In genomic region chr11:31563826-31564741, GRCm38 (mm10) we compare ENCODE assay signal across 8 mouse cellular contexts.
DNase-seq lines count a peak whose midpoint lies in the region; ATAC-seq lines count a peak whose summit lies in the region.
"Had no signal": no experiment of that assay in that cellular context is flagged by ENCODE, and none has a peak within 500 bp of the region (broad histone marks: within the 10 kb centered on the region; RNA-seq: fewer than 3 reads in every experiment).

No protein-coding gene starts in this region.

- H3K4me1 ChIP-seq in embryonic facial prominence, embryonic 15.5 days: peaks cover 12% of the 10 kb centered on the region; the same call in 1 of the 2 replicates

- WGBS in embryonic facial prominence, embryonic 15.5 days: 45% methylated on average over 10 of the region's 10 CpGs

- H3K9me3 ChIP-seq in embryonic facial prominence, embryonic 15.5 days (replicated peaks): no peaks in the 10 kb centered on the region

- peak; percentile 75 to 85 for DNase-seq in heart, adult 18-20 months
- DNase-seq in kidney, adult 9 months: peak; percentile 35
- DNase-seq in lung, postnatal 4 days: peak; percentile 30 to 70
- no peak for DNase-seq in adrenal gland, postnatal 25 days
- DNase-seq in cerebellum, postnatal 4 days (ENCODE audit: low spot score in 2 of 2): no peak
- DNase-seq: cerebellum, adult 8-10 months had no signal

- ATAC-seq in embryonic facial prominence, embryonic 15.5 days (ENCODE audit: insufficient number of reproducible peaks, low FRiP score, low TSS enrichment, low read depth): peak; percentile 66; the same call in 1 of the 2 replicates
- ATAC-seq in granulocyte monocyte progenitor cell, adult 5-6 weeks (replicated peaks; ENCODE audit: poor library complexity, severe bottlenecking): no peak

- no peak overlapping the region for H3K4me2 ChIP-seq in embryonic facial prominence, embryonic 15.5 days (replicated peaks)

- H3K4me3 ChIP-seq in embryonic facial prominence, embryonic 15.5 days (replicated peaks): no peak overlapping the region

- H3K27ac ChIP-seq in embryonic facial prominence, embryonic 15.5 days (replicated peaks): peak overlapping the region; percentile 66

- no peaks in the 10 kb centered on the region for H3K27me3 ChIP-seq in embryonic facial prominence, embryonic 15.5 days

- H3K9ac ChIP-seq in embryonic facial prominence, embryonic 15.5 days: no peak overlapping the region

- H3K36me3 ChIP-seq in embryonic facial prominence, embryonic 15.5 days: no peaks in the 10 kb centered on the region

Comparison
In these comparisons a context has a peak if more than half of its experiments do, and no peak if none do; other contexts are left out.
1. DNase-seq: peak in heart, adult 18-20 months (2 of 2), kidney, adult 9 months (single experiment) and lung, postnatal 4 days (2 of 2); none in adrenal gland, postnatal 25 days (single experiment) and cerebellum, postnatal 4 days (0 of 2).